ENCODE assay signal across 18 mouse cellular contexts in the genomic region with DNA sequence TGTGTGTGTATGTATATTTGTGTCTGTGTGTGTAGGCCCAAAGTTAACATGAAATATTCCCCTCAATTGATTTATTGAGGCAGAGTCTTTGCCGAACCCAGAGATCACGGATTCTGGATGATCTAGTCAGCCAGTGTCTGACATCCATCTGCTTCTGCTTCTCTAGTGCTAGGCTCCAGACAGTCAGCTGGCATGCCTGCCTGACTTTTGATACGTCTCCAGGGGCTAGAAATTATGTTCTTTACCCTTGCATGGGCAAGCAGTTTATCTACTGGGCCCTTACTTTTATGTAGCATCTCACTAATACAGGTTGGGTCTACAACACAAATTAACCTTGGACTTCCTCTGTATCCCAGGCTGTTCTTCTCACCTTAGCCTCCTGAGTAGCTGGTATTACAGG.
A peak's percentile ranks its signal among the peaks of the same experiment; 100 is the strongest.
DNase-seq lines count a peak whose midpoint lies in the region; ATAC-seq and TF ChIP-seq lines count a peak whose summit lies in the region.
"Had no signal": no experiment of that assay in that cellular context is flagged by ENCODE, and none has a peak within 500 bp of the region (broad histone marks: within the 10 kb centered on the region; RNA-seq: fewer than 3 reads in every experiment).

No protein-coding gene starts in this region.

- no peak overlapping the region for H3K4me2 ChIP-seq in hindbrain, postnatal 0 days (ENCODE audit: low read depth, low read length)
- no peak overlapping the region for H3K4me2 ChIP-seq in hindbrain, embryonic 14.5 days (replicated peaks)
- no peak overlapping the region for H3K4me2 ChIP-seq in neural tube, embryonic 15.5 days
- no peak overlapping the region for H3K4me2 ChIP-seq in forebrain, postnatal 0 days (ENCODE audit: low read depth)
- H3K4me2 ChIP-seq: embryonic facial prominence, embryonic 13.5 days; heart, embryonic 11.5 days; hindbrain, embryonic 12.5 days had no signal

- no peak overlapping the region for H3K4me3 ChIP-seq in hindbrain, postnatal 0 days (ENCODE audit: low read length)
- no peak overlapping the region for H3K4me3 ChIP-seq in hindbrain, embryonic 14.5 days (replicated peaks; ENCODE audit: low read length)
- no peak overlapping the region for H3K4me3 ChIP-seq in neural tube, embryonic 15.5 days (replicated peaks)
- no peak overlapping the region for H3K4me3 ChIP-seq in forebrain, postnatal 0 days (ENCODE audit: low read depth, low read length)
- H3K4me3 ChIP-seq: embryonic facial prominence, embryonic 13.5 days; heart, adult 2 months; hindbrain, embryonic 12.5 days had no signal

- no peak overlapping the region for H3K9ac ChIP-seq in hindbrain, postnatal 0 days (replicated peaks; ENCODE audit: low read length)
- no peak overlapping the region for H3K9ac ChIP-seq in hindbrain, embryonic 14.5 days
- no peak overlapping the region for H3K9ac ChIP-seq in neural tube, embryonic 15.5 days (replicated peaks)
- H3K9ac ChIP-seq in forebrain, postnatal 0 days = no peak overlapping the region
- H3K9ac ChIP-seq: embryonic facial prominence, embryonic 13.5 days; hindbrain, embryonic 12.5 days had no signal

- H3K4me1 ChIP-seq in hindbrain, postnatal 0 days (ENCODE audit: insufficient read depth, low read length) = no peaks in the 10 kb centered on the region
- H3K4me1 ChIP-seq in hindbrain, embryonic 14.5 days (replicated peaks; ENCODE audit: control insufficient read depth, insufficient read depth, low read length) = no peaks in the 10 kb centered on the region
- no peaks in the 10 kb centered on the region for H3K4me1 ChIP-seq in neural tube, embryonic 15.5 days
- H3K4me1 ChIP-seq in forebrain, postnatal 0 days (ENCODE audit: insufficient read depth) = 0 out of 2 replicates have a peak, but pooled peaks cover 3% of the 10 kb centered on the region
- H3K4me1 ChIP-seq: embryonic facial prominence, embryonic 13.5 days; hindbrain, embryonic 12.5 days had no signal

- no peaks in the 10 kb centered on the region for H3K9me3 ChIP-seq in hindbrain, postnatal 0 days (ENCODE audit: low read length)
- H3K9me3 ChIP-seq in hindbrain, embryonic 14.5 days (ENCODE audit: control insufficient read depth, low read length) = no peaks in the 10 kb centered on the region
- H3K9me3 ChIP-seq in neural tube, embryonic 15.5 days (replicated peaks) = no peaks in the 10 kb centered on the region
- H3K9me3 ChIP-seq in forebrain, postnatal 0 days (ENCODE audit: low read length) = no peaks in the 10 kb centered on the region
- H3K9me3 ChIP-seq: embryonic facial prominence, embryonic 13.5 days; hindbrain, embryonic 12.5 days had no signal

- WGBS in hindbrain, postnatal 0 days = 52% methylated on average over 3 of the region's 3 CpGs
- WGBS in hindbrain, embryonic 14.5 days = 58% methylated on average over 3 of the region's 3 CpGs
- 36% methylated on average over 3 of the region's 3 CpGs for WGBS in neural tube, embryonic 15.5 days
- WGBS in forebrain, postnatal 0 days = 44% methylated on average over 3 of the region's 3 CpGs

- no peak for TF ChIP-seq CTCF in hindbrain, postnatal 0 days (IDR thresholded peaks at IDR 0.05; ENCODE audit: low read depth)
- TF ChIP-seq CTCF in forebrain, postnatal 0 days (IDR thresholded peaks at IDR 0.05; ENCODE audit: low read depth) = no peak

- H3K36me3 ChIP-seq in hindbrain, postnatal 0 days (ENCODE audit: insufficient read depth, low read length) = no peaks in the 10 kb centered on the region
- no peaks in the 10 kb centered on the region for H3K36me3 ChIP-seq in hindbrain, embryonic 14.5 days (replicated peaks; ENCODE audit: control insufficient read depth, insufficient read depth)
- H3K36me3 ChIP-seq in neural tube, embryonic 15.5 days = no peaks in the 10 kb centered on the region
- no peaks in the 10 kb centered on the region for H3K36me3 ChIP-seq in forebrain, postnatal 0 days (ENCODE audit: insufficient read depth)
- H3K36me3 ChIP-seq: embryonic facial prominence, embryonic 13.5 days; hindbrain, embryonic 12.5 days had no signal

- peak; percentile 45 to 54 for DNase-seq in cerebellum, postnatal 14 days
- no peak for DNase-seq in cerebellum, postnatal 4 days (ENCODE audit: low spot score in 2 of 2)
- DNase-seq in hindbrain, postnatal 0 days (ENCODE audit: low spot score) = peak; percentile 58
- no peak for DNase-seq in hindbrain, embryonic 14.5 days (ENCODE audit: low spot score)
- peak; percentile 8 for DNase-seq in neural tube, embryonic 10.5 days (ENCODE audit: extremely low spot score, low spot score)
- DNase-seq in forebrain, postnatal 0 days = peak; percentile 48
- DNase-seq in spleen, postnatal 4 days (ENCODE audit: low spot score in 2 of 2) = no peak
- DNase-seq: adrenal gland, postnatal 10 days; cerebellum, adult 18-20 months; cerebellum, adult 9-11 months; gastrocnemius, postnatal 10 days; heart, adult 2 months; kidney, adult 2 months had no signal

- H3K27me3 ChIP-seq in hindbrain, postnatal 0 days (ENCODE audit: insufficient read depth, low read length) = no peaks in the 10 kb centered on the region
- no peaks in the 10 kb centered on the region for H3K27me3 ChIP-seq in hindbrain, embryonic 14.5 days (ENCODE audit: control insufficient read depth, insufficient read depth, low read length)
- H3K27me3 ChIP-seq in neural tube, embryonic 15.5 days (replicated peaks) = no peaks in the 10 kb centered on the region
- no peaks in the 10 kb centered on the region for H3K27me3 ChIP-seq in forebrain, postnatal 0 days (ENCODE audit: insufficient read depth, low read length)
- H3K27me3 ChIP-seq: embryonic facial prominence, embryonic 13.5 days; hindbrain, embryonic 12.5 days had no signal

- 0 out of 2 replicates have a peak overlapping the region, but pooled peaks have one; percentile 58 for H3K27ac ChIP-seq in hindbrain, postnatal 0 days
- no peak overlapping the region for H3K27ac ChIP-seq in hindbrain, embryonic 14.5 days
- H3K27ac ChIP-seq in neural tube, embryonic 15.5 days (replicated peaks) = no peak overlapping the region
- peak overlapping the region; percentile 57; the same call in 1 of the 2 replicates for H3K27ac ChIP-seq in forebrain, postnatal 0 days (ENCODE audit: low read depth, low read length)
- H3K27ac ChIP-seq: embryonic facial prominence, embryonic 13.5 days; heart, adult 2 months; hindbrain, embryonic 12.5 days had no signal

- no peak for ATAC-seq in hindbrain, postnatal 0 days
- no peak for ATAC-seq in hindbrain, embryonic 14.5 days (ENCODE audit: low FRiP score)
- no peak for ATAC-seq in neural tube, embryonic 15.5 days (ENCODE audit: low FRiP score)
- ATAC-seq in forebrain, postnatal 0 days = peak; percentile 58; the same call in 1 of the 2 replicates
- ATAC-seq: intestine, embryonic 16.5 days had no signal

Comparison
In these comparisons a context has a peak if more than half of its experiments do, and no peak if none do; other contexts are left out.
1. DNase-seq: peak in cerebellum, postnatal 14 days (2 of 2), hindbrain, postnatal 0 days (single experiment), neural tube, embryonic 10.5 days (single experiment) and forebrain, postnatal 0 days (single experiment); none in cerebellum, postnatal 4 days (0 of 2), hindbrain, embryonic 14.5 days (single experiment) and spleen, postnatal 4 days (0 of 2).
2. H3K27ac ChIP-seq: peak in hindbrain, postnatal 0 days (single experiment) and forebrain, postnatal 0 days (single experiment); none in hindbrain, embryonic 14.5 days (single experiment) and neural tube, embryonic 15.5 days (single experiment).